Mouse (Mus musculus) intestine, embryonic 14.5 days (tissue): ENCODE data around the gene Sgpl1. TPM values are rescaled to one million over a fixed set of nuclear protein-coding genes. Genes with fewer than 3 reads are reported as not detected.
A peak's percentile ranks its signal among the peaks of the same experiment; 100 is the strongest.

Experiments used
- ATAC-seq: fragments of 200-750 bp; cut with Nextera tagmentation; replicated peaks from 2 replicates; pipeline ENCODE4 v1.8.0; 2017; ENCODE audit warnings: low read depth, moderate number of reproducible peaks, moderate TSS enrichment, moderate library complexity; ENCODE audit not compliant: low FRiP score, low TSS enrichment
- DNase-seq: peaks from one replicate; pipeline ENCODE4 v3.0.0-alpha.2; 2018; ENCODE audit warnings: low spot score
- H3K27ac ChIP-seq: fragments of 300-500 bp; sonication (generic); 2 replicates; pipeline ENCODE4 v1.5.1; 2014; ENCODE audit warnings: low read depth, mild to moderate bottlenecking, control low read depth
- H3K27me3 ChIP-seq: fragments of 300-500 bp; sonication (generic); replicated peaks from 2 replicates; pipeline ENCODE4 v1.6.1; 2014; ENCODE audit warnings: low read length, control low read depth; ENCODE audit not compliant: control insufficient read depth, insufficient read depth
- H3K36me3 ChIP-seq: fragments of 300-500 bp; sonication (generic); 2 replicates; pipeline ENCODE4 v1.6.1; 2014; ENCODE audit warnings: low read length, control low read depth; ENCODE audit not compliant: control insufficient read depth, insufficient read depth
- H3K4me1 ChIP-seq: fragments of 300-500 bp; sonication (generic); replicated peaks from 2 replicates; pipeline ENCODE4 v1.6.1; 2014; ENCODE audit warnings: low read length, control low read depth, mixed read lengths; ENCODE audit not compliant: control insufficient read depth, insufficient read depth
- H3K4me2 ChIP-seq: fragments of 300-500 bp; sonication (generic); 2 replicates; pipeline ENCODE4 v1.6.1; 2014; ENCODE audit warnings: low read length
- H3K4me3 ChIP-seq: fragments of 300-500 bp; sonication (generic); 2 replicates; pipeline ENCODE4 v1.5.1; 2014; ENCODE audit warnings: low read depth, low read length, control low read depth, mixed read lengths
- H3K9ac ChIP-seq: fragments of 300-500 bp; sonication (generic); 2 replicates; pipeline ENCODE4 v1.6.1; 2014; ENCODE audit warnings: mild to moderate bottlenecking, low read length
- H3K9me3 ChIP-seq: fragments of 300-500 bp; sonication (generic); 2 replicates; pipeline ENCODE4 v1.6.1; 2016; ENCODE audit warnings: low read length, control low read depth; ENCODE audit not compliant: control insufficient read depth
- WGBS: fragments of 180-500 bp; shearing (Covaris S2); extraction: QIAGEN DNeasy Blood & Tissue Kit; methylation state at CpG from one replicate; pipeline ENCODE4 v1.1.7; 2014; 5-methylcytosine and 5-hydroxymethylcytosine counted together
- polyA plus RNA-seq: library from polyadenylated mRNA; unstranded; fragments of >200 nt; fragmentation: Nextera tagmentation; extraction: Ambion mirVana; gene quantifications from 2 replicates; pipeline ENCODE4 v1.2.1, GENCODE M21; 2014

Gene Sgpl1
- polyA plus RNA-seq, result 59.4 and 65.7 TPM in 2 replicates

DNA sequence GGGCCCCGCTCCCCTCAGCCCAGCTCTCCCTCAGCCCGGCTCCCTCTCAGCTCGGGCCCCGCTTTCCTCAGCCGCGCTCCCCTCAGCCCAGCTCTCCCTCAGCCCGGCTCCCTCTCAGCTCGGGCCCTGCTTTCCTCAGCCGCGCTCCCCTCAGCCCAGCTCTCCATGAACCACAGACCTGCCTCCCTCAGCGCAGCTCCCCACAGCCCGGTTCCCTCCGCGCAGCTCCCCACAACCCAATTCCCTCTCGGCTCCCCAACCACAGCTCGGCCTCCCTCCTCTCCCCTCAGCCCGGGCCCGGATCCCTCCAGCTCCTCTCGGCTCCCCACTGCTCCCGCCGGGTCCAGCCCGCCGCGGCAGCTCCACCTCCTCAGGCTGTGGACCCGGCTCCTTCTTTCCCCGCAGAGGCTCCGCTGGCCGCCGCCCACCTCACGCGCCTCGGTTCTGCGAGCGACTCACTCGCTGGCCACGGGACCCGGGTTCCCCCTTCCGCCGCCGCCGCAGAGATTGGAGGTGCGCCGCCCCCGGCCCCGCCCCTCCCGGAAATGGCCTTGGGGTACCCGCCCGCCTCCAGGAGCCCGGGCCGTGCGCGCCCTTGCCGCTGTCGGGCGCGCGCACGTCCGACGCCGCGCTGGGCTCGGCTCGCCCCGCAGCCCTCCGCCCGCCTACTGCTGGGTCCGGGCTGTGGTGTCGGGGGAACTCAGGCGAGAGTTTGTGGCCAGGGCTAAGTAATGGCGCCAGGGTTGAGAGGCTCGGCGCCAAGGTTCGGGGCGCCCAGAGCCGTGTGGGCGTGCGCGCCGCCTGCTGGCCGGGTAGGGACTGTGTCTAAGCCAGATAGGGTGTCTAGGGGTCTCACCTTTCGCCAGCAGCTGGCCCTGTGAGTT, at the start of gene Sgpl1:
Gene Sgpl1, minus strand, starts transcription at position 547 of the 884 bp plus-strand sequence.
- Histone ChIP-seq H3K4me3 (peak within 1 kb of the TSS; percentile 72), H3K27ac (peak within 1 kb of the TSS; percentile 93), H3K9me3 (no peaks in the 10 kb centered on the region), H3K36me3 (0 out of 2 replicates have a peak, but pooled peaks cover 9% of the 10 kb centered on the region), H3K27me3 (no peaks in the 10 kb centered on the region), H3K4me1 (peaks cover 3% of the 10 kb centered on the region; the same call in 1 of the 2 replicates), H3K9ac (peak within 1 kb of the TSS; percentile 82), H3K4me2 (peak within 1 kb of the TSS; percentile 70)
- WGBS, result under 1% methylated on average over 79 of the region's 82 CpGs
- DNase-seq, result peak; percentile 95
- peak; percentile 88 for ATAC-seq

- H3K36me3 ChIP-seq, result no peaks in the 10 kb centered on the region
- 83% methylated on average over 5 of the region's 5 CpGs for whole genome bisulfite sequencing
- no peak overlapping the region for H3K9ac ChIP-seq
- 0 out of 2 replicates have a peak, but pooled peaks cover 4% of the 10 kb centered on the region for H3K4me1 ChIP-seq
- no peak overlapping the region for H3K27ac ChIP-seq
- ATAC-seq (no peak), DNase-seq (no peak)
- no peak overlapping the region for H3K4me2 ChIP-seq
- no peak overlapping the region for H3K4me3 ChIP-seq
- H3K27me3 ChIP-seq, result no peaks in the 10 kb centered on the region
- H3K9me3 ChIP-seq, result no peaks in the 10 kb centered on the region
Observed at GRCm38 (mm10) chr10:61195718-61196291, 48.3 kb upstream of the Sgpl1 start.

GRCm38 (mm10) chr10:61195216-61195615, 47.7 kb upstream of the Sgpl1 start:
- H3K4me1 ChIP-seq, result 0 out of 2 replicates have a peak, but pooled peaks cover 4% of the 10 kb centered on the region
- H3K27ac ChIP-seq, result no peak overlapping the region
- H3K36me3 ChIP-seq, result no peaks in the 10 kb centered on the region
- H3K9me3 ChIP-seq, result no peaks in the 10 kb centered on the region
- ATAC-seq (no peak), DNase-seq (no peak)
- H3K4me3 ChIP-seq, result no peak overlapping the region
- no peak overlapping the region for H3K4me2 ChIP-seq
- no peaks in the 10 kb centered on the region for H3K27me3 ChIP-seq
- H3K9ac ChIP-seq, result no peak overlapping the region
- WGBS, result 57% methylated on average over 8 of the region's 8 CpGs

- Histone ChIP-seq H3K9me3 (no peaks in the 10 kb centered on the region), H3K4me2 (no peak overlapping the region), H3K4me3 (no peak overlapping the region), H3K27ac (no peak overlapping the region), H3K36me3 (no peaks in the 10 kb centered on the region), H3K4me1 (0 out of 2 replicates have a peak, but pooled peaks cover under 1% of the 10 kb centered on the region), H3K27me3 (no peaks in the 10 kb centered on the region), H3K9ac (no peak overlapping the region)
- WGBS, result 80% methylated on average over 9 of the region's 9 CpGs
- DNase-seq (no peak), ATAC-seq (no peak)
Observed at GRCm38 (mm10) chr10:61194611-61195010, 47.1 kb upstream of the Sgpl1 start.

DNA sequence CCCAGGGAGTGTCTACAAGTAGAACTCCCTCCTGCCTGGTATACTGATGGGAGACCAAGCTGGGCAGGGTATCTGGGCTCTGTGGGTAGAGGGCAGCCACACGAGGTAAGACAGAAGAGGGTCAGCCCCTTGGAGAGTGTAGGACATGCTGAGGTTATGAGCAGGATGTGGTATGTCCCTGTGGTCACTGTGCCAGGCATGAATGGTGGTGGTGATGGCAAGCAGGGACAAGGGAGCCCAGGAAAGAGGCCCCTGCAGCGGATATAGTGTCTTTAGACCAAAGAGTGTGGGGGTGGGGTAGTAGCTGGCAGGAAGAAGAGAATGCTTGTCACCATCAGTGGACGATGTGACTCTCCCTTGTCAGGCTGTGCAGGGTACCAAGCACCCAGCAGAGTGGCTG, 40.5 kb upstream of the Sgpl1 start:
- H3K27me3 ChIP-seq, result no peaks in the 10 kb centered on the region
- no peak overlapping the region for H3K9ac ChIP-seq
- no peak for ATAC-seq
- DNase-seq, result no peak
- H3K4me2 ChIP-seq, result no peak overlapping the region
- WGBS, result 72% methylated on average over 3 of the region's 3 CpGs
- no peaks in the 10 kb centered on the region; the same call in 1 of the 2 replicates for H3K4me1 ChIP-seq
- H3K36me3 ChIP-seq, result no peaks in the 10 kb centered on the region
- H3K27ac ChIP-seq, result no peak overlapping the region
- no peaks in the 10 kb centered on the region for H3K9me3 ChIP-seq
- H3K4me3 ChIP-seq, result no peak overlapping the region

DNA sequence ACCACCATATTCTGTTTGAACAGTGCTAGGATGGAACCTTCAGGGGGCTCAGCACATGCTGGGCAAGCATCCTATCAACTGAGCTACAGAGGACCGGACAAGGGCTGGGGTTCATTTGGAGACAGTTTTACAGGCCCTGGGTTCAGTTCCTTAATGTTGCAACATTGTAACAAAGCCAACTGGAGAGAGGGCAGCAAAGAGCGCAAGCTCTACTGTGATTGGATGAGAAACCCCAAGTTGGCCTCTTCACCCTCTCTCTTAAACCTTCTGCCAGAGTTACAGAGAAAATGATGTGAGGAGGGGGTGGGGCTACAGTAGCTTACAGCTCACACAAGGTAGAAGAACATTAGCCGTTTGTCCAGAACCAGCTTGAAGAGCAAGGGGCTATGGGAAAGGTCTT, 39.5 kb upstream of the Sgpl1 start:
- Histone ChIP-seq H3K4me3 (no peak overlapping the region), H3K27me3 (no peaks in the 10 kb centered on the region), H3K27ac (no peak overlapping the region), H3K4me1 (no peaks in the 10 kb centered on the region; the same call in 1 of the 2 replicates), H3K9me3 (no peaks in the 10 kb centered on the region), H3K4me2 (no peak overlapping the region), H3K36me3 (no peaks in the 10 kb centered on the region), H3K9ac (no peak overlapping the region)
- WGBS, result 75% methylated on average over 3 of the region's 3 CpGs
- DNase-seq (no peak), ATAC-seq (no peak)

DNA sequence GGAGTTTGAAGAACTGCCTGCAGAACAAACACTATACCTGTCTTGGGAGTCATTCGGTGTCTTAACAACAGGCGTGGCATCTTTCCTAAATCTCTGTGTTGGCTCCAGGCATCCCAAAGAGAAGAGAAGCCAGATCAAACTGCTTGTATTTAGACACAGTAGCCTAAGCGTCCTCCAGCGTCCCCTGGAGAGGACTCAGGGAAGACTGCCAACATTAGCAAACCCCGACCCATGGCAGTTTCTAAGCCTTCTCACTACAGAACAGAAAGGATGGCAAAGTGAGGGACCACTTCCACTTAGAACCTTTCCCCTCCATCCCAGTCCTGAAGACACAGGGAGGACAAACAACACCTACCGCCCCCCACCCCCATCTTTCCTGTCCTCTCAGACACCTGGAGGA, 32.4 kb upstream of the Sgpl1 start:
- H3K4me2 ChIP-seq, result no peak overlapping the region
- no peak for ATAC-seq
- 72% methylated on average over 6 of the region's 6 CpGs for WGBS
- H3K36me3 ChIP-seq, result no peaks in the 10 kb centered on the region
- no peaks in the 10 kb centered on the region for H3K27me3 ChIP-seq
- DNase-seq, result no peak
- no peak overlapping the region for H3K4me3 ChIP-seq
- no peak overlapping the region for H3K9ac ChIP-seq
- no peaks in the 10 kb centered on the region for H3K9me3 ChIP-seq
- no peaks in the 10 kb centered on the region for H3K4me1 ChIP-seq
- no peak overlapping the region for H3K27ac ChIP-seq

DNA sequence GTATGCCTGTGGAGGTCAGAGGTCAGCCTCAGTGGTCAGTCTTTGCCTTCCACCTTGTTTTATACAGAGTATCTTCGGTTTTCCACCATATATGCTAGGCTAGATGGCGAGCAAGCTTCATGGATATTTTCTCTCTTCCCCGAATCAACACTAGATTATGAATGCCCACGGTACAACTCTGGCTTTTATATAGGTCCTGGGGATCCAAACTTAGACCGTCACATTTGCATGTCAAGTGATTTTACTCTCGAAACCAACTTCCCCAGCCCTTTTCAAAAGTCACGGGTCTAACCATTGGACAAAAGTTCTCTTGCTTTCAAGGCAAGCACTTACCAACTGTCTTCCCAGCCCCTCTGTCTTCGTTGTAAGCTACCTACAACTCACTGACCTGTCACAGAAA, 31.2 kb upstream of the Sgpl1 start:
- ATAC-seq (no peak), DNase-seq (no peak)
- no peak overlapping the region for H3K9ac ChIP-seq
- 88% methylated on average over 8 of the region's 8 CpGs for whole genome bisulfite sequencing
- H3K4me2 ChIP-seq, result no peak overlapping the region
- no peak overlapping the region for H3K27ac ChIP-seq
- H3K4me1 ChIP-seq, result no peaks in the 10 kb centered on the region
- no peak overlapping the region for H3K4me3 ChIP-seq
- H3K36me3 ChIP-seq, result no peaks in the 10 kb centered on the region
- H3K27me3 ChIP-seq, result no peaks in the 10 kb centered on the region
- no peaks in the 10 kb centered on the region for H3K9me3 ChIP-seq
